Mouse (Mus musculus): ENCODE measurements around the gene Crocc2. TPM values are rescaled to one million over a fixed set of nuclear protein-coding genes. Genes with fewer than 3 reads are reported as not detected.

Crocc2 gene
- total and polyA plus RNA-seq, 3 experiments: not detected

DNA sequence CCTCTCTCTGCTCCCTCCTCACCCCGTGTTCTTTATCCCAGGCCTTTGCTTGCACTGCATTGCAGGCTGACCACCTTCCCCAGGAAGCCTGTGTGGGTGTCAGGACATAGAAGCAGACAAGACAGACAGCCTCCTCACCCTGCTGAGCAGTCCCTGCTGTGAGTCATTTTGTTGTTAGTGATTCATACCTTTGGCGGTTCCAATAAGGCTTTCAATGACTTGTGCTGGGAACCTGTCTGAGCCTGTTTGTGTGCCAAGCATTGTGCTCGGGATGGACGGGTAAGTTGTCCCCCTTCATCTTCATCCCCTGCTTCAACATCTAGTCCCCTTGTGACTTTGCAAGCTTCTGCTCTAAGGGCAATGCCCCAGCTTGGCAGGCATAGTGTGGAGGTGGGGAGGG, 5.1 kb downstream of the Crocc2 start:
- in situ Hi-C loops (cut with MboI; ENCODE audit: low pct_ligation_motif_present, low pct_unique_long_range_greater_than_20kb, low sequenced_read_pairs): no loop called here
- H3K36me3 ChIP-seq (replicated peaks in 1 of 2; ENCODE audit: control insufficient read depth in 1 of 2, insufficient read depth in 1 of 2, low read length in 1 of 2): no peaks in the 10 kb centered on the region
- H3K9ac ChIP-seq (ENCODE audit: insufficient read depth, low read depth): no peak overlapping the region
- 0 out of 4 replicates have a peak, but pooled peaks cover 0 to 4% of the 10 kb centered on the region in 2 experiments for H3K4me1 ChIP-seq (ENCODE audit: control insufficient read depth in 1 of 2, insufficient read depth in 2 of 2)
- no peaks in the 10 kb centered on the region for H3K79me2 ChIP-seq (replicated peaks; ENCODE audit: control insufficient read depth, extremely low read depth, insufficient read depth, poor library complexity, severe bottlenecking)
- no peak overlapping the region for H3K27ac ChIP-seq (ENCODE audit: insufficient read depth, low read depth)
- no peak for DNase-seq (ENCODE audit: extremely low read depth)
- peaks cover 93% of the 10 kb centered on the region for H3K27me3 ChIP-seq (replicated peaks)
- no peak overlapping the region for H3K4me2 ChIP-seq (ENCODE audit: insufficient read depth, low read depth, poor library complexity, severe bottlenecking)
- dilution Hi-C loops (cut with MboI; ENCODE audit: extremely low pct_ligation_motif_present, extremely low pct_unique_long_range_greater_than_20kb, low sequenced_read_pairs): no loop called here
- no peaks in the 10 kb centered on the region for H3K9me3 ChIP-seq (replicated peaks; ENCODE audit: low read length)
- no peak overlapping the region for H3K4me3 ChIP-seq (replicated peaks in 1 of 3; ENCODE audit: low read depth in 2 of 3, low read length in 2 of 3, poor library complexity in 1 of 3)
- no peak for TF ChIP-seq ELF1 (IDR thresholded peaks at IDR 0.05; ENCODE audit: low read depth, low read length)
- no peak for TF ChIP-seq ETS1 (conservative IDR thresholded peaks at IDR 0.05; ENCODE audit: low read depth, low read length)
- TF ChIP-seq IRF4 (IDR thresholded peaks at IDR 0.05; ENCODE audit: low read depth, low read length): no peak
- TF ChIP-seq USF1 (IDR thresholded peaks at IDR 0.05; ENCODE audit: low read depth, low read length): no peak
- TF ChIP-seq TCF12 (IDR thresholded peaks at IDR 0.05; ENCODE audit: low read depth, low read length): no peak
- no peak for TF ChIP-seq TBP (conservative IDR thresholded peaks at IDR 0.05; ENCODE audit: low read depth, low read length)
- TF ChIP-seq RCOR1 (conservative IDR thresholded peaks at IDR 0.05; ENCODE audit: low read depth, low read length): no peak
- TF ChIP-seq SMC3 (IDR thresholded peaks at IDR 0.05; ENCODE audit: low read depth, low read length): no peak
- TF ChIP-seq ZMIZ1 (IDR thresholded peaks at IDR 0.05; ENCODE audit: low read depth, low read length): no peak
- TF ChIP-seq SIN3A (IDR thresholded peaks at IDR 0.05; ENCODE audit: low read length): no peak
- TF ChIP-seq POLR2AphosphoS2 (IDR thresholded peaks at IDR 0.05; ENCODE audit: low read depth, low read length): no peak
- TF ChIP-seq MYC (IDR thresholded peaks at IDR 0.05; ENCODE audit: low read depth, low read length): no peak
- TF ChIP-seq RAD21 (IDR thresholded peaks at IDR 0.05; ENCODE audit: low read depth, low read length): no peak
- TF ChIP-seq HCFC1 (IDR thresholded peaks at IDR 0.05; ENCODE audit: low read depth, low read length): no peak

DNA sequence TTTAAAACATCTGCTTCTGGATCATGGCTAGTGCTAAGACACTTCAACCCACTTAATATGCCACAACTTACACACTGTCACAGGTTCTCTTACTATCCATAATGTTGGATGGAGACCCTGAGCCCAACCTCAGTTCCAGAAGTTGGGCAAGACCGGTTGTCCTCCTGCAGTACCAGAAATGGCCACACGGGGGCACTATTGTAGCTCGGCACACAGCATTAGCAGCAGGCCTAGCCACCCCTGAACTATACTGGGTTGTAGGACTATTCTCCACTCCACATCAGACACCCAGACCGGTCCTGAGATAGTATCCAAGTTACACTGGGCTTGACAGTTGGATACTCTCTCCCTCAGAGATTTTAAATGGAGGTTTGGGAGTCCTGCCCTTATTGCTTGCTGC, 5.9 kb downstream of the Crocc2 start:
- peaks cover 93% of the 10 kb centered on the region for H3K27me3 ChIP-seq (replicated peaks)
- H3K4me2 ChIP-seq (ENCODE audit: insufficient read depth, low read depth, poor library complexity, severe bottlenecking): no peak overlapping the region
- no peaks in the 10 kb centered on the region for H3K9me3 ChIP-seq (replicated peaks; ENCODE audit: low read length)
- 0 out of 4 replicates have a peak, but pooled peaks cover 0 to 4% of the 10 kb centered on the region in 2 experiments for H3K4me1 ChIP-seq (ENCODE audit: control insufficient read depth in 1 of 2, insufficient read depth in 2 of 2)
- dilution Hi-C loops (cut with MboI; ENCODE audit: extremely low pct_ligation_motif_present, extremely low pct_unique_long_range_greater_than_20kb, low sequenced_read_pairs) (no loop called here), in situ Hi-C loops (cut with MboI; ENCODE audit: low pct_ligation_motif_present, low pct_unique_long_range_greater_than_20kb, low sequenced_read_pairs) (no loop called here)
- H3K9ac ChIP-seq (ENCODE audit: insufficient read depth, low read depth): no peak overlapping the region
- H3K27ac ChIP-seq (ENCODE audit: insufficient read depth, low read depth): no peak overlapping the region
- TF ChIP-seq RAD21 (IDR thresholded peaks at IDR 0.05; ENCODE audit: low read depth, low read length) (peak; percentile 88), SMC3 (IDR thresholded peaks at IDR 0.05; ENCODE audit: low read depth, low read length) (peak; percentile 81), CTCF (conservative IDR thresholded peaks at IDR 0.05 in 1 of 2, IDR thresholded peaks at IDR 0.05 in 1 of 2; ENCODE audit: low read depth in 2 of 2, low read length in 2 of 2) (peak; percentile 88 to 97), USF1 (IDR thresholded peaks at IDR 0.05; ENCODE audit: low read depth, low read length) (no peak), EP300 (IDR thresholded peaks at IDR 0.05; ENCODE audit: low read length) (no peak), ZC3H11A (IDR thresholded peaks at IDR 0.05; ENCODE audit: low read depth, low read length) (peak; percentile 17; the same call in 1 of the 2 replicates)
- H3K79me2 ChIP-seq (replicated peaks; ENCODE audit: control insufficient read depth, extremely low read depth, insufficient read depth, poor library complexity, severe bottlenecking): no peaks in the 10 kb centered on the region
- no peaks in the 10 kb centered on the region for H3K36me3 ChIP-seq (replicated peaks in 1 of 2; ENCODE audit: control insufficient read depth in 1 of 2, insufficient read depth in 1 of 2, low read length in 1 of 2)
- DNase-seq (ENCODE audit: extremely low read depth): peak; percentile 73
- no peak overlapping the region for H3K4me3 ChIP-seq (replicated peaks in 1 of 3; ENCODE audit: low read depth in 2 of 3, low read length in 2 of 3, poor library complexity in 1 of 3)
